Mouse (Mus musculus) heart, adult 8-10 months (tissue): ENCODE measurements around the gene Rtbdn. TPM values are rescaled to one million over a fixed set of nuclear protein-coding genes. Genes with fewer than 3 reads are reported as not detected.

Experiments
- DNase-seq: peaks from one replicate; pipeline ENCODE4 v3.0.0; 2022; ENCODE audit warnings: low spot score
- total RNA-seq, 4 experiments: library from RNA; stranded (reverse); gene quantifications; 2 replicates each; pipeline ENCODE4 v1.2.4; 2022

Gene Rtbdn
- total RNA-seq, 4 experiments from 2014 or later: not detected

DNA sequence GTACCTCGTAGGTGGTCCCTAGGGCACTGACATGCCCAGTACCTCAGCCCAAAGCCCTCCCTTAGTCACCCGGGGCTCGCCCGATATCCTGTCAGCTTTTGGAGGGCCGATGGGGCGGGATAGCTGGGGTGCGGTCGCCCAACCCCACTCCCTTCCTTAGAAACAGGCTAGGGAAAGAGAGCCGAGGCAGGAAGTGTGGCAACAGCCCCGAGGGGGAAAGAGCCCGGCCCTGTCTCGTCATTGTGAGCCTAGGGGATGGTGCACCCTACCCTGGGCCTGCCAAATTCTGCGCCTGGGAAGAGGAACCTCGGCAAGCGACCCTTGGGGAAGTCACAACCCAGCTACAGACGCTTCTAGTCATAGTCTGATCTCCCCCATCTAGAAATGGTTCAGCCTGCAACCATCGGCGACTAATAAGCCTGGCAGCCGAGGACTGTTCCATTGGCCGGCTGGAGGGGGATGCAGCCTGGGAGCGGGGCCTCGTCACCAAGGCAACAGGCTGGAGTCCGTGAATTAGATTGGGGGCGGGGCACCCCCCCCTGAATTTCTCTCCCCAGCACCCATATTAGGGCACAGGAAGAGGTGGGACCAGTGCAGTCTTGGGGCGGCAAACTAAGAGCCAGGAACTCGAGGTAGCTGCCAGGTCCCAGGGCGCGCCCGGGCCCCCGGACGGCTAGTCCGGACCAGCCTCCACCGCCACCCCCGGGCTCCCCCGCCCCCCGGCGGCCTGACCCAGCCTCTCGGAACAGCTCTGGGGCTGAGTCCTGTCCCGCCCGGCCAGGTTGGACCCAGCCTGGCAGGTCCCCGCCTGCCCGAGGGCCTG, 33.0 kb downstream of the Rtbdn start:
- DNase-seq: peak; percentile 94

DNA sequence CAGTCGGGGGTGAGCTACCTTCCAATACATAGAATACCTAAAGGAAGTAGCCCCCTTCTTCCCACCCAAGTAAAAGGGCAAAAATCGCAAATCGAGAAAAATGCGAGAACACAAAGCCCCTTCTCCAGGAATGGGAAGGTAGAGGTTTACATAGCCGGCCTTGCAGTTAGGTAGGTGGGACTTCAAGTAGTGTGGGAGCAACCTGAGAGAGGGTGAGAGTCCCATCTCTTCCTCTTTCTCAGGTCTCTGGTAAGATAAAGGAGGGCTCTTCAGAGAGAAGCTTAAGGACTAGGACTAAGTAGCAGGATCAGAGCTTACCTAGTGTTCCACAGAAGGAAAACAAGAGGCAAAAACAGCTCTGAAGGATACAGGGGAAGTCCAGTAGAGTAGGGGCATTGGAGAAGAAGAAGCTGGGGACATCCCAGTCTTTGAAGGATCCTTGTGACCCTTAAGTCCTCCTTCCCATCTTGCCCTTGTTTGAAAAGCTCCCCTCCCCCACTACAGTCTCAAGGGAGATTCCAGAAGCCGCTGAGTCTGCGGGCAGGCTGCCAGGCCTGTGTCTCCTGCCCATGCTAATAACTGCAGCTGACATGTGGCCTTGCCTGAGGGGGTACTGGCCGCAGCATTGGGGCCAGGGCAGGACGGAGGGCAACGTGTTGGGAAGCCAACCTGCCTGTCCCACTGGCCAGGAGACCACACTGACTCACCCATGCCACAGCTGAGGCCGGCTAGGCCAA, 34.0 kb downstream of the Rtbdn start:
- peak; percentile 87 for DNase-seq

DNA sequence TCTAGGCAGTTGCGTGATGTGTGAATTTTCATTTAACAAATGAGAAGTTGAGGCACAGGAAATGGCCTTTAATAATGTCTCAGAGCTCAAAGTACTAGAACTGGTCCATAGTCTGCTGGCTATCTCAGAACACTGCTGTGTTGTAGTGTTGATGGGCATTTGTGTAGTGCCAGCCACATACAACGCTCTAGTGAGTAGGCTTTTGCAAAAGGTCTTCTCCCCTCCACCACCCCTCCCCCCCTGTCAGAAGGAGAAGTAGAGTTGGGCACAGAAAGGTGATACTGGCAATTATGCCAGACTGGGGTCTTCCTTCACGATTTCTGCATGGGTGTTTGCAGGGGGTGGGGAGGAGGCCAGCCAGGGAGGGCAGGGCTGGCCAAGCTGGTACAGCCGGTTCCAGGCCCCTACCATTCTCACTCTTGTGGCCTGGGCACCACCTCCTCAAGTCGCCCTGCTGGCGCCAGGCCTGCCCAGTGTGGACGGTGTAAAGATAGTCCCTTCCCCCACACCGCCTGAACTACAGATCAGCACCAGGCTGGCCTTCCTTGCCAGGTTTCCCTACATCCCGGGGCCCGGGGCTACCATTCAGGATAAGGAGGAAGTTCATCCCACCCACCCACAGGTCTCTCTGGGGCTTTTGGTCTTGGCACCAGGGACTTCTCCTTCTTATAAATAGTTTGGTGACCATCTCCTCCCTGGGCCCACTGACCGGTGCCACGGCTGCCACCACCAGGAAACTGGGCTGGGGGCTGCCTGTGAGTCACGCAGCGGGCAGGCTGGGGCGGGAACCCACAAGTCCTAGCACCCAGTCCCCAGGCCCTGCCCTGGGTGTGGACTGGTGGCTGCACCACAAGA, 35.1 kb downstream of the Rtbdn start:
- DNase-seq: no peak

DNA sequence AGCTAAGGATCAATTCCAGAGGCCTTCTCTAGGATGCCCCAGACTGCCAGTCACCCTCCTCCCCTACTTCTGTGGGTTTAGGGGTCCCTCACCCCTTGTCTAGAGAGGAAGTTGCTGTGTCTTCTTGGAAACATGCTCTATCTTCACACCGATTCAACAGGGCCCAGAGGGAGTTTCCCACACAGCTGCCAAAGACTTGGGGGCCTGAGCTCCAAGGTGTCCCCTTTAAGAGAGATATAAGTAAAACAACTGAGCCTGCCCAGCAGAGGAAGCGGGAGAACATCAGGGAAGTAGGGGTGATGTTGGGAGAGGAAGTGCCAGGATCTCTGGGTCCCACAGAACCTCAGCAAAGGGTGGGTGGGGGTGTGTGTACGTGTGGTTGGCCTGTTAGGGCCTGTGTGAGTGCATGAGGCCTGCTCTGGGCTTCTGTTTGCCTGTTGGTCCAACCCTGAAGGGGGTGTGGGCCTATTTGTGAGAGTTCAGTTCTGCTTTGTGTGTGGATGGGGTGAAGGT, 35.8 kb downstream of the Rtbdn start:
- DNase-seq: no peak

- peak; percentile 62 for DNase-seq
These were observed 37.7 kb downstream of the Rtbdn start for GRCm38 (mm10) chr8:84984294-84985048.

DNA sequence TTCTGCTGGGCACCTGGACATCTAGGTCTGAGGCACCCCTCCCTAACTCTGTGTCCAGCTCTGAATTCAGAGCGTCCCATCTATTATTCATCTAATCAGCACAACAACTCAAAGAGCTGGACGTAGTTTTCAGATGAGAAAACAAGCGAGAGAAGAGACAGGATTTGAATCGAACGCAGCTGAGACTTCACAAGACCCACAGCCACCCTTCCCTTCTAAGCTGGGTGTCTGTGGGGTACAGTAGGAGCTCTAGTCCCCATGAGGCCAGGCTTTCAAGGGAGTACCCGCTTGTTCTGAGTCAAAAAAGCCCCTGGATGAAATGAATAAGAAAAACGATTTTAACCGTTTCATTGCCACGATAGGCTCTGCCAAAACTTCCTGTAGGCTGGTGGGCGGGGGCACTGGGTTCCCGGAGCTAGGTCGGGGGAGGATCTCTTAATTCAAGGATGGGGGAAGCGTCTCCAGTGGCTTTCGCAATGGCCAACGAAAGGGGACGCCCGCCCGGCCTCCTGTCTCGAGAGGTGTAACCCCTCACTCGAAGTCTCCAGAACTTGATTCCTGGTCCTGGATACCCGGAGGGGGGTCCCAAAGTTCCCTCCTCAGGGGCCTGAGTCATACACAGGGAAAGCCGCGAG, 38.4 kb downstream of the Rtbdn start:
- no peak for DNase-seq

DNA sequence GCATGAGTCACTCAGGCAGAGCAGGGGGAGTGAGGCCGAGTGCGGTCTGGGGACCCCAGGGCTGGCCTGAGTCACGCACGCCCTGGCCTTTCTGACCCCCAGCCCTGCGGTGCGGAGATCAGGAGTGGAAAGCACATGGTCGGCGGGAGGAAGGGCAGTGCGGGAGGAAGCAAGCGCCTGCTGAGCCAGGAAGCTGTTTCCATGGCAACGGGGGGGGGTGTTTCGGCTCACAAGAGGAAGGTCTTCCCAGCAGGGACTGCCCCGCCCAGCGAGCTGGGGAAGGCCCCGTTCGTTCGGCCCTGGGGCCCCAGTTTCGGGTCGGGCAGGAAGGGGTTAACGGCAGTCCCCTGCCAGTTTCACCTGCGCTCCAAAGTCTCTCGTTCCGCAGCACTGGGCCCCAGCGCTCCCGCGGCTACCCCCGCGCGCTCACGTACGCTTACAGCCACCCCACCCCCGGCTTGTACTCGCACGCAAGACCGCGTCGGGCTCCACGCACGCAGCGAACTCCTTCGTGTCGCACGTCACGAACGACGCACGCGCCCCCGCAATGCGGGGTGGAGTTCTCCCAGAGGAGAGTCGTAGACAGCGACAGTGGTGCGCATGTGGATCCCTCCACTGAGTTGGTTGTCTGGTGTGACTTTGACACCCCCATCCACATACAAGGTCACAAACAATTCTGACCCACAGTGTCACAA, 39.0 kb downstream of the Rtbdn start:
- DNase-seq: peak; percentile 89

GRCm38 (mm10) chr8:84986379-84986945, 39.7 kb downstream of the Rtbdn start:
- no peak for DNase-seq

- no peak for DNase-seq
These were observed 40.6 kb downstream of the Rtbdn start for GRCm38 (mm10) chr8:84987388-84987787.

DNA sequence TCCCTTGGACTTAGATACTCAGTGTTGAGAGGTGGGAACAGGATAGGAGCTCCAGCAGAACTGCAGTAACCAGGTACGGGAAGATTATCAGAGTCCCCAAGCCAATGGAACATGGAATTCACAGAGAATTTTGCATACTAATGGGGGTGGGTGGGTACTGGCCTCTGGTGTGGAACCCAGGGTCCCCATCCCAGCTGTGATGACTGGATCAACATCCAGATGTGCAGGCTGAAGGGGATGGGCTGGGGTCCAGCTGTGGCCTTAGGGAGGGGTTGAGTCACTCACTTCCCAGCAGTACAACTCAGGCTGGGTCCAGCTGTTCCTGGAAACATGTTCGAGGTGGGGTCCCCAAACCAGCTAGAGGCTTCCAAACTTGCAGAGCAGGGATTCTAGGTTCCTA, 41.1 kb downstream of the Rtbdn start:
- no peak for DNase-seq

DNA sequence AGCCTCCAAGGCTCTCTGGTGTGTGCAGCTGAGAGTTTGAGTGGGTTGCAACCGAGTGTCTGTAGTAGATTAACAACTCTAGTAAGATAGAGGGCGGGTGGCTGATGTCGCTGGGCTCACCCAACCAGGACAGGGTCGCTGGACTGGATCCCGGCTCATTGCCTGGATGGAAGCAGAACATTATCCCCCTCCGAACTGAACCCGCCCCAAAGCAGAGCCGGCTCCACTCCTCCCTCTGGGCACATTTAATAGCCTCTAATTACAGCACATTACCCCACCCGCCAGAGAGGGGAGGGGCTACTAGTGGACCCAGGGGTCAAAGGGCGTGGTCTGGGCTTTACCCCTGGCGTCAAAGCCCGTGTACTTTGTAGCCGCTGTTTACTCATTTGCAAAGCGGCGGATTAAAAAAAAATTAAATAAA, 42.5 kb downstream of the Rtbdn start:
- DNase-seq: peak; percentile 70

- peak; percentile 96 for DNase-seq
These were observed 43.0 kb downstream of the Rtbdn start for GRCm38 (mm10) chr8:84989810-84990209.

DNA sequence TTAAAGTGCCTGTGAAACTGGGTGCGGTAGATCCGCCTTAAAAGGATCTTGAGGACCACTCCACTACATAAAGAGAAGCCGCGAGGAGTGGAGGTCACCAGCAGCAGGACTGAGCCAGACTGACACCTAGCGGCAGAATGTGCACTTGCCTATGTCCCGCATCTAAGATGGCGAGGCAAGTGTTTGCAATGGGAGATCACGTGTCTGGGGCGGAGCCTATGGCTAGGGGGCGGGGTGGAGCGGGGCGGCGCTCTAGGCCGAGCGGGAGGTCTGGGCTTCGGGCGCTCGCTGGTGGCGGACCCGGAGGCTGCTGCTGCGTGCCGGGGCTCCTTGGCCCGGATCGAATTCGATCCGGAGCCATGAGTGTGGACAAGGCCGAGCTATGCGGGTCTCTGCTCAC, 43.6 kb downstream of the Rtbdn start, which contains the start of gene Hook2:
Hook2 (plus strand) TSS at position 255 of the 400 bp plus-strand sequence.
- peak; percentile 97 for DNase-seq

DNA sequence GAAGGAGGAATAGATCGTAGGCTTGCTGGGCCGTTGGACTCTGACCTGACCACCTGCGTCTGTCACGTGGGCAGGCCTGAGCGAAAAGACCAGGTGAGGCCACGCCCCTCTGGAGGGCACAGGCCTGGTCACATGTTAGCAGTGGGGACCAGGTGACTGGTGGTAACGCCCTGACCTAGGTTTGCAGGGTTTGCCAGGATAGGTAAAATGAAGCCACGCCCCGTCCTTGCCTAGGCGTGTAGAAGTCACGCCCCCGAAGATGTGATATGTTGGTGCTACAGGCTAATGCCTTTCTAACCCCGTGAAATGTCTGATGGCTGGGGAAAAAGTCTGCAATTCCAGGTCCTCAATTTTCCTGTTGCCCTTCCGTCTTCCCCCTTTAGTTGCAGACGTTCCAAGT, 44.0 kb downstream of the Rtbdn start:
- DNase-seq: no peak

DNA sequence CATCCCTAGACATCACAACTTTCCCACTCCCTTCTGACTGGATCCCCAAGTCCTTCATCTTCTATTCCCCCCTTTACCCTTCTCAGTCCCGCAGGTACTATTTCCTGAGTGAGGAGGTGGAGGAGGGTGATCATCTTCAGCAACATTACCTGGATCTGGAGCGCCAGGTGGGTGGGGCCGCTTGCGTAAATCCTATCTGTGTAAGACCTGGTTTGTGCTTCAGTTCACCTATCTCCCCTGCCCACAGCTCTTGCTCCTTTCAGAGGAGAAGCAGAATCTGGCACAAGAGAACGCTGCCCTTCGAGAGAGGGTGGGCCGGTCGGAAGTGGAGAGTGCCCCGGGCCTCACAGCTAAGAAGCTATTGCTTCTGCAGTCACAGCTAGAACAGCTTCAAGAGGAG, 47.6 kb downstream of the Rtbdn start:
- DNase-seq: no peak

DNA sequence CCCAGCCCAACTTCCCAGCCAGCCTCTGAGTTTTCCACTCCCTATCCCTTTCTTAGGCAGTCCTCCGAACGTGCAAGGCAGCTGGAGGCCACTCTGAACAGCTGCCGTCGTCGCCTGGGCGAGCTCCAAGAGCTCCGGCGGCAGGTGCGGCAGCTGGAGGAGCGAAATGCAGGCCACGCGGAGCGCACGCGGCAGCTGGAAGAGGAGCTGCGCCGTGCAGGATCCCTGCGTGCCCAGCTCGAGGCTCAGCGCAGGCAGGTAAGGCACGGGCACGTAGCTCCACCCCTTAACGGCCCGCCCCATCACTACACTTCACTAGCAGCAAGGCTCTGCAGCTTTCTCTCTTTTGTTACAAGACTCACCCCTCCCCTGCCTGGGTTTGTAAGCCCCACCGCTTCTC, 48.9 kb downstream of the Rtbdn start:
- DNase-seq: no peak

- no peak for DNase-seq
These were observed 50.2 kb downstream of the Rtbdn start for GRCm38 (mm10) chr8:84996978-84997377.

DNA sequence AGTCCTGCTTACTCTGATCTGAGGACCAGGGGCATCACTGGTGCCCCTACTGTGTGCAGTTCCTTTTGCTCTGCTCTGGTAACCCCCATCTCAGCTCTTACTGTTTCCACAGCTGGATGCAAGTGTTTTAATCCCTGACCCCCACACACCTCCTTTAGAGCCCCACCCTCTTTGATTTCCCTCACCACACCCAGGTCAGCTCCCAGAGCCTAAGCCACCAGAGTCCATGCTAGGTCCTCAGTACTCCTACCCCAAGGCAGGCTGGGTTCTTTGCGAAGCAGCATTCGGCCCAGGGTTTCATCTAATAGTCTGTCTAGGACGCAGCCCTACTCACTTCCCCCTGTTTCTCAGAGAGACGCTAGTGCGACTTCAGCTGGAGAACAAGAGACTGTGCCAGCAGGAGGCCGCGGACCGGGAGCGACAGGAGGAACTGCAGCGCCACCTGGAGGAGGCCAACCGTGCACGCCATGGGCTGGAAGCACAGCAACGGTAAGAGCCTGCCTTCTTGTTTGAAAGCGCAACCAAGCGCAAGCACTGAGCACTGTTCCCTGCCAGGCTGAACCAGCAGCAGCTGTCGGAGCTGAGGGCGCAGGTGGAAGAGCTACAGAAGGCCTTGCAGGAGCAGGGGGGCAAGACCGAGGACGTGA, 51.0 kb downstream of the Rtbdn start:
- DNase-seq: peak; percentile 87
